Mouse (Mus musculus): ENCODE data around the gene Zfp704. TPM values are rescaled to one million over a fixed set of nuclear protein-coding genes. Genes with fewer than 3 reads are reported as not detected.
A peak's percentile ranks its signal among the peaks of the same experiment; 100 is the strongest.

Zfp704 gene
- polyA plus RNA-seq, 1 experiment from 2014 or later = 7.8 TPM

GRCm38 (mm10) chr3:9424637-9425036 lies 185.2 kb downstream of the Zfp704 start:
- H3K27me3 ChIP-seq = no peaks in the 10 kb centered on the region
- WGBS = 89% methylated on average over 6 of the region's 6 CpGs
- no peaks in the 10 kb centered on the region for H3K9me3 ChIP-seq
- ATAC-seq = no peak
- H3K9ac ChIP-seq (replicated peaks) = no peak overlapping the region
- no peak overlapping the region for H3K4me2 ChIP-seq (replicated peaks)
- H3K4me1 ChIP-seq (replicated peaks) = 0 out of 2 replicates have a peak, but pooled peaks cover 6% of the 10 kb centered on the region
- no peak overlapping the region for H3K27ac ChIP-seq
- no peaks in the 10 kb centered on the region for H3K36me3 ChIP-seq
- no peak overlapping the region for H3K4me3 ChIP-seq (replicated peaks)

GRCm38 (mm10) chr3:9423669-9424068 lies 186.2 kb downstream of the Zfp704 start:
- Histone ChIP-seq H3K27me3 (no peaks in the 10 kb centered on the region), H3K36me3 (no peaks in the 10 kb centered on the region), H3K9ac (replicated peaks) (no peak overlapping the region), H3K27ac (no peak overlapping the region), H3K4me2 (replicated peaks) (no peak overlapping the region), H3K4me1 (replicated peaks) (0 out of 2 replicates have a peak, but pooled peaks cover 2% of the 10 kb centered on the region), H3K9me3 (no peaks in the 10 kb centered on the region), H3K4me3 (replicated peaks) (no peak overlapping the region)
- 79% methylated on average over 6 of the region's 6 CpGs for WGBS
- ATAC-seq = peak; percentile 43; the same call in 1 of the 2 replicates

GRCm38 (mm10) chr3:9408896-9409295 lies 201.0 kb downstream of the Zfp704 start:
- Histone ChIP-seq H3K4me3 (replicated peaks) (no peak overlapping the region), H3K36me3 (no peaks in the 10 kb centered on the region), H3K27ac (no peak overlapping the region), H3K27me3 (no peaks in the 10 kb centered on the region), H3K4me1 (replicated peaks) (peaks cover 3% of the 10 kb centered on the region), H3K9ac (replicated peaks) (no peak overlapping the region), H3K4me2 (replicated peaks) (no peak overlapping the region), H3K9me3 (no peaks in the 10 kb centered on the region)
- ATAC-seq = no peak
- 98% methylated on average over 4 of the region's 4 CpGs for WGBS

GRCm38 (mm10) chr3:9407801-9408200 lies 202.1 kb downstream of the Zfp704 start:
- H3K9ac ChIP-seq (replicated peaks) = no peak overlapping the region
- H3K27ac ChIP-seq = no peak overlapping the region
- no peaks in the 10 kb centered on the region for H3K36me3 ChIP-seq
- WGBS = 81% methylated on average over 10 of the region's 10 CpGs
- no peaks in the 10 kb centered on the region for H3K27me3 ChIP-seq
- H3K9me3 ChIP-seq = no peaks in the 10 kb centered on the region
- peaks cover 14% of the 10 kb centered on the region for H3K4me1 ChIP-seq (replicated peaks)
- H3K4me2 ChIP-seq (replicated peaks) = no peak overlapping the region
- ATAC-seq = no peak
- H3K4me3 ChIP-seq (replicated peaks) = no peak overlapping the region

- Histone ChIP-seq H3K9ac (replicated peaks) (no peak overlapping the region), H3K9me3 (no peaks in the 10 kb centered on the region), H3K27ac (no peak overlapping the region), H3K4me1 (replicated peaks) (peaks cover 20% of the 10 kb centered on the region), H3K4me2 (replicated peaks) (no peak overlapping the region), H3K4me3 (replicated peaks) (no peak overlapping the region), H3K27me3 (no peaks in the 10 kb centered on the region), H3K36me3 (no peaks in the 10 kb centered on the region)
- 90% methylated on average over 9 of the region's 9 CpGs for whole genome bisulfite sequencing
- ATAC-seq = no peak
These were observed 202.8 kb downstream of the Zfp704 start for GRCm38 (mm10) chr3:9407119-9407546.

- Histone ChIP-seq H3K36me3 (no peaks in the 10 kb centered on the region), H3K9me3 (no peaks in the 10 kb centered on the region), H3K9ac (replicated peaks) (no peak overlapping the region), H3K4me1 (replicated peaks) (peaks cover 27% of the 10 kb centered on the region), H3K27me3 (no peaks in the 10 kb centered on the region), H3K27ac (no peak overlapping the region), H3K4me2 (replicated peaks) (no peak overlapping the region), H3K4me3 (replicated peaks) (no peak overlapping the region)
- WGBS = 85% methylated on average over 9 of the region's 9 CpGs
- no peak for ATAC-seq
These were observed 204.5 kb downstream of the Zfp704 start for GRCm38 (mm10) chr3:9405341-9405740.

GRCm38 (mm10) chr3:9403255-9404050 lies 206.4 kb downstream of the Zfp704 start:
- H3K36me3 ChIP-seq = no peaks in the 10 kb centered on the region
- H3K27me3 ChIP-seq = no peaks in the 10 kb centered on the region
- ATAC-seq = peak; percentile 55
- H3K9ac ChIP-seq (replicated peaks) = no peak overlapping the region
- peak overlapping the region; percentile 48; the same call in 1 of the 2 replicates for H3K27ac ChIP-seq
- no peak overlapping the region for H3K4me3 ChIP-seq (replicated peaks)
- no peaks in the 10 kb centered on the region for H3K9me3 ChIP-seq
- no peak overlapping the region for H3K4me2 ChIP-seq (replicated peaks)
- H3K4me1 ChIP-seq (replicated peaks) = peaks cover 27% of the 10 kb centered on the region
- WGBS = 63% methylated on average over 5 of the region's 5 CpGs

GRCm38 (mm10) chr3:9402836-9403235 lies 207.0 kb downstream of the Zfp704 start:
- peaks cover 27% of the 10 kb centered on the region for H3K4me1 ChIP-seq (replicated peaks)
- no peaks in the 10 kb centered on the region for H3K36me3 ChIP-seq
- 0 out of 2 replicates have a peak, but pooled peaks have one; percentile 19 for ATAC-seq
- peak overlapping the region; percentile 48; the same call in 1 of the 2 replicates for H3K27ac ChIP-seq
- WGBS = 44% methylated on average over 5 of the region's 5 CpGs
- H3K4me3 ChIP-seq (replicated peaks) = no peak overlapping the region
- H3K9me3 ChIP-seq = no peaks in the 10 kb centered on the region
- H3K9ac ChIP-seq (replicated peaks) = no peak overlapping the region
- H3K4me2 ChIP-seq (replicated peaks) = no peak overlapping the region
- no peaks in the 10 kb centered on the region for H3K27me3 ChIP-seq

GRCm38 (mm10) chr3:9402345-9402744 lies 207.5 kb downstream of the Zfp704 start:
- Histone ChIP-seq H3K4me2 (replicated peaks) (no peak overlapping the region), H3K9ac (replicated peaks) (no peak overlapping the region), H3K9me3 (no peaks in the 10 kb centered on the region), H3K27ac (no peak overlapping the region), H3K4me3 (replicated peaks) (no peak overlapping the region), H3K36me3 (no peaks in the 10 kb centered on the region), H3K27me3 (no peaks in the 10 kb centered on the region), H3K4me1 (replicated peaks) (peaks cover 27% of the 10 kb centered on the region)
- no peak for ATAC-seq
- WGBS = 81% methylated on average over 5 of the region's 5 CpGs

- Histone ChIP-seq H3K27me3 (no peaks in the 10 kb centered on the region), H3K27ac (no peak overlapping the region), H3K4me1 (replicated peaks) (peaks cover 27% of the 10 kb centered on the region), H3K9ac (replicated peaks) (no peak overlapping the region), H3K9me3 (no peaks in the 10 kb centered on the region), H3K36me3 (no peaks in the 10 kb centered on the region), H3K4me2 (replicated peaks) (no peak overlapping the region), H3K4me3 (replicated peaks) (no peak overlapping the region)
- ATAC-seq = no peak
- 44% methylated on average over 6 of the region's 6 CpGs for WGBS
These were observed 208.2 kb downstream of the Zfp704 start for GRCm38 (mm10) chr3:9401685-9402084.

GRCm38 (mm10) chr3:9400886-9401221 lies 209.0 kb downstream of the Zfp704 start:
- H3K9ac ChIP-seq (replicated peaks) = no peak overlapping the region
- no peak overlapping the region for H3K4me3 ChIP-seq (replicated peaks)
- no peak for ATAC-seq
- H3K4me2 ChIP-seq (replicated peaks) = no peak overlapping the region
- no peaks in the 10 kb centered on the region for H3K9me3 ChIP-seq
- H3K27ac ChIP-seq = no peak overlapping the region
- WGBS = 79% methylated on average over 3 of the region's 3 CpGs
- H3K4me1 ChIP-seq (replicated peaks) = peaks cover 27% of the 10 kb centered on the region
- H3K36me3 ChIP-seq = no peaks in the 10 kb centered on the region
- H3K27me3 ChIP-seq = no peaks in the 10 kb centered on the region

GRCm38 (mm10) chr3:9400201-9400885 lies 209.5 kb downstream of the Zfp704 start:
- peak; percentile 60; the same call in 1 of the 2 replicates for ATAC-seq
- Histone ChIP-seq H3K9ac (replicated peaks) (no peak overlapping the region), H3K4me2 (replicated peaks) (no peak overlapping the region), H3K9me3 (no peaks in the 10 kb centered on the region), H3K27me3 (no peaks in the 10 kb centered on the region), H3K4me3 (replicated peaks) (no peak overlapping the region), H3K36me3 (no peaks in the 10 kb centered on the region), H3K4me1 (replicated peaks) (peaks cover 27% of the 10 kb centered on the region), H3K27ac (no peak overlapping the region)
- 53% methylated on average over 3 of the region's 3 CpGs for WGBS

All from midbrain, embryonic 13.5 days (tissue).